Mouse (Mus musculus): ENCODE results near the gene Klhdc10.

Gene Klhdc10

DNA sequence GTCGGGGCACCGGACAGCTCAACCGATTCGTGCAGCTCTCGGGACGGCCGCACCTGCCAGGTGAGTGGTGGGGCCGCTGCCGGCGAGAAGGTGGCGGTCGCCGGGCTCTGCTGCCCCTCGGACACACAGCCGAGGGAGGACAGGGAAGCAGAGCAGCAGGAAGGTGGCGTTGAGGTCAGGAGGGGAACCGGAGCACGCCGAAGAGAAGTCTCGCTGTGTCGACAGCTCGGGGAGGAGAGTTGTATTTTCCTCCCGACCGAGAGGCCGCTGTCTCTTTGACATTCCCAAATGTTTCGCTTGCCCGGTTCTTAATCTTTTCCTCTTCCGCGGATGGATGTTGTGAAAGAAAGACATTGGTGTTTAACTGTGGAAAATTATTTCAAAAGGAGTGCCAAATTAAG, 423 bp downstream of the Klhdc10 start:
- peak; percentile 53 for DNase-seq (ENCODE audit: low read depth, low spot score)

GRCm38 (mm10) chr6:30403465-30403864, 1.8 kb downstream of the Klhdc10 start:
- DNase-seq (ENCODE audit: low read depth, low spot score), result peak; percentile 83

DNA sequence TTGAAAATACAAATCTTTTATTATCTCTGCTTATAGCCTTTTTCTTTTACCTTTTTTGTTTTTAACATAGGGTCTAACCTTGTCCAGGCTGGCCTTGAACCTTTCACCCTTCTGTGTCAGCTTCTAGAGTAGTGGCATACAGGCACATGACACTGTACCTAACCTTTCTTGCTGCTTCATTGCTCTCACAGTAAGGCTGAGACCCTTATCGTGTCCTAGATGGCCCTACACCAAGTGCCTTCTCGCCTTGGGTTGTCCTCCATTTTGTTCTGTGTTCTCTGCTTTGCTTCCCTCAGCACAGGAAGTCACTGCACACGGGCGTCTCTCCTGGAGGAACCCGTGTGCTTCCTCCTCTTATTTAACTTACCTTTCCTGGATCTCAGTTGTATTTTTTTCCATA, 3.0 kb downstream of the Klhdc10 start:
- no peak for DNase-seq (ENCODE audit: low read depth, low spot score)

- DNase-seq (ENCODE audit: low read depth, low spot score), result no peak
Observed at GRCm38 (mm10) chr6:30408276-30408675, 6.6 kb downstream of the Klhdc10 start.

DNA sequence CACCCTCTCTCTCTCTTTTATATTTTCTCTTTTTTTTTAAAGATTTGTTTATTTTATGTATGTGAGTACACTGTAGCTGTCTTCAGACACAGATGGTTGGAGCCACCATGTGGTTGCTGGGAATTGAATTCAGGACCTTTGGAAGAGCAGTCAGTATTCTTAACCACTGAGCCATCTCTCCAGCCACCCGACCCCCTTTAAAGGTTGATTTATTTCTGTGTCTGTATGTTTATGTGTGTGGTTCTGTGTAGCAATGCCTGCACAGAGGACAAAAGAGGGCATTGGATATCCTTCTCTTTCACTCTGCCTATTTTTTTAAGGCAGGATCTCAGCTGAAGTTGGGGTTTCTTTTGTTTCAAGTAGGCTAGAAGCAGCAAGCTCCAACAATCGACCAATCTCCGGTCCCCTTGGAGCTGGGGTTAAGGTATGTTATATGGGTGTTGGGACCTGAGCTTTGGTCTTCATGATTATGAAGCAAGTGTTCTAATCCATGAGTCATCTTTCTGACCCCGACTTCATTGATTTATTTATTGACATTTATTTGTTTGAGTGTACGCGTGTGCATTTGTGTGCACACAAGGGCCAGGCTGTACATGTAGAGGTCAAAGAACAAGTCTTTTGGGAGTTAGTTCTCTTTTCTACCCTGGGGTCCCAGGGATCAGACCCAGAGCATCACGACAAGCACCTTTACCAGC, 7.9 kb downstream of the Klhdc10 start:
- DNase-seq (ENCODE audit: low read depth, low spot score), result no peak

DNA sequence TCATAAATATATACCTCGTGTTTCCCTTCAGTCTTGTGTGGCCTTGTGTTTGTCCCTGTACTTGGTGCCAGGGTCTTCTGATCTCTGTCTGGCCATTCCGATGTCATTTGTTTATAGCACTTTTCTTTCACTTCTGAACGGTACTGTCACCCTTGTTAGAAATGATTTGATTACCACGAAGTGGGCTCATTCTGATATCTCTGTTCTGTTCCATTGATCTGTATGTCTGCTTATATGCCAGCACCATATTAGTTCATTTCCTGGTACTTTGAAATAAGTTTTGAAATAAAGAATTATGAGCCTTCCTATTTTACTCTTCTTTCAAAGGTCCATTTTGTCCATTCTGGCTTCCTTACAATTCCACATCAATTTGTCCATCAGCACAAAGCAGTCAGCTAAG, 9.6 kb downstream of the Klhdc10 start:
- DNase-seq (ENCODE audit: low read depth, low spot score), result no peak

GRCm38 (mm10) chr6:30416126-30416525, 14.5 kb downstream of the Klhdc10 start:
- peak; percentile 58 for DNase-seq (ENCODE audit: low read depth, low spot score)

GRCm38 (mm10) chr6:30416801-30417200, 15.1 kb downstream of the Klhdc10 start:
- DNase-seq (ENCODE audit: low read depth, low spot score), result peak; percentile 53

DNA sequence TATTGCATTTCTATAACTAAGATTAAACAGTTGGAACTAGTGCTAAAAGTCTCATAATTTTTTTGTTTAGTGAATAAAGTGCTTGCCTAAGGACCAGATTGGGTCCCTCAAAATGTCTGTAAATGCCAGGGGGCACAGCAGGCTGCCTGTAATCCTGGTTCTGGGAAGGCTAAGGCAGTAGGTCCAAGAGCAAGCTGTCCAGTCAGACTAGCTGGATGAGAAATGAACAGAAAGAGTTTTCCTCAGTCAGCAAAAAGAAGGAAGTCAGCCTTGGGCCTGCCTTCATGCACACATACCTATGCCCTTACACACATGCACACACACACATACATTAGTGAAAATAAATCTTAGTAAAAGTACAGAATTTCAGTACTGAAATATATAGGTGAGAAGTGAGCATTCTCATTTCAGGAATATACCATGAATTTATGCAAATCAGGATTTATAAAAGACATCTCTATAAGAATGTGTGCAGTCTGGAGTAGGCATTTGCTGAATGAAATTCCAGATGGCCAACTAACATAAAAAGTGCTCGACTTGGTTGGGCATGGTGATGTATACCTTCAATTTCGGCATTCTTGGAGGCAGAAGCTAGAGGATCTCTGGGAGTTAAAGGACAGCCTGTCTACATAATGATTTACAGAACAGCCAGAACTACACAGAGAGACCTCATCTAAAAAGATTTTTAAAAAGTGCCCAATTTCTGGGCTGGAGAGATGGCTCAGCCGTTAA, 31.0 kb downstream of the Klhdc10 start:
- no peak for DNase-seq (ENCODE audit: low read depth, low spot score)

DNA sequence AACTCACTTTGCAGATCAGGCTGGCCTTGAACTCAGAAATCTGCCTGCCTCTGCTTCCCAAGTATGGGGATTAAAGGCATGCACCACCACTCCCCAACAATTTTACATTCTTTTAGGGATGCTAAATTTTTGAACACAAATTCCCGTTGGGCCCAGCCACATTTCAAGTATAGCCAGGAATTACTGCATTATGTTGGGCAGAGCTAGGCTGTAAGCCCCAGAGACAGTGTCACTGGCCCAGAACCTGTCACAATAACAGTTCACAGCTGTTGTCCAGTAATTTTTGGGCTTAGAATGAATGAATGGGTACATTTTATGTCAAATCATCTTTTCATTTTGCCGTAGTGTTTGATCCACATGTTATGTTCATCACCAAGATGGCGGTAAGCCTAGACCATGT, 34.8 kb downstream of the Klhdc10 start:
- DNase-seq (ENCODE audit: low read depth, low spot score), result no peak

DNA sequence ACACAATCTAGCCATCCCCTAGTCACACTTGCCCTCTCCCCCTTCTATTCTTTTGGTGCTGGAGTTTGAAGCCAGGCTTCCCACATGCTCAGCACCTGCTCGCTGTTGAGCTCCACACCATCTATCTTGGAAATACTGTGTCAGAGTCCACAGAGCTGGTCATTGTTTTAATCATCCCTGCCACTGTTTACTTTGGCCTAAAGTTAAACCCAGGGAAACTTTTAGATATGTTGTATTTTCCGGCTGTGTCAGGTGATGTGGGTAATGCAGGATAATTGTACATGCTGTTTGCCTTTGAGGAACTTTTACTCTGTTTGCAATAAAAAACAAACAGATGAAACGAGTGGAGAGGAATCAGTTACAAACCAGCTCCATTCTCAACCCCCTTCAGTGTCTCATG, 35.4 kb downstream of the Klhdc10 start:
- no peak for DNase-seq (ENCODE audit: low read depth, low spot score)

DNA sequence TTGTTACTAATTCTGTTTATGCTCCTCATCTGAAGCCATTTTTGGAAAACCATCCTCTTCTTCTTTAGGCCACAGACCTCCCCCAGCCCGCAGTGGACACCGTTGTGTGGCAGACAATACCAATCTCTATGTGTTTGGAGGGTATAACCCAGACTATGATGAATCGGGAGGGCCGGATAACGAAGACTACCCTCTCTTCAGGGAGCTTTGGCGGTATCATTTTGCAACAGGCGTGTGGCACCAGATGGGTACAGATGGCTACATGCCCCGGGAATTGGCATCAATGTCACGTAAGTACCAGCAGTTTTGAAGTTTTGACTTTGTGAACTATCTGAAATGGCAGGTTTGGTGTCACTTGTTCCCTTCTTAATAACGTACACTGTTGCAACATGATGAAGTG, 37.9 kb downstream of the Klhdc10 start:
- DNase-seq (ENCODE audit: low read depth, low spot score), result no peak

GRCm38 (mm10) chr6:30456991-30457390, 55.3 kb downstream of the Klhdc10 start:
- peak; percentile 77 for DNase-seq (ENCODE audit: low read depth, low spot score)

GRCm38 (mm10) chr6:30458626-30459025, 57.0 kb downstream of the Klhdc10 start:
- DNase-seq (ENCODE audit: low read depth, low spot score), result no peak

GRCm38 (mm10) chr6:30459056-30459747, 57.5 kb downstream of the Klhdc10 start:
- DNase-seq (ENCODE audit: low read depth, low spot score), result no peak

GRCm38 (mm10) chr6:30459811-30460749, 58.4 kb downstream of the Klhdc10 start:
- DNase-seq (ENCODE audit: low read depth, low spot score), result peak; percentile 78

GRCm38 (mm10) chr6:30460750-30461446, 59.2 kb downstream of the Klhdc10 start:
- peak; percentile 97 for DNase-seq (ENCODE audit: low read depth, low spot score)

GRCm38 (mm10) chr6:30461755-30462344, 60.2 kb downstream of the Klhdc10 start:
- DNase-seq (ENCODE audit: low read depth, low spot score), result no peak

DNA sequence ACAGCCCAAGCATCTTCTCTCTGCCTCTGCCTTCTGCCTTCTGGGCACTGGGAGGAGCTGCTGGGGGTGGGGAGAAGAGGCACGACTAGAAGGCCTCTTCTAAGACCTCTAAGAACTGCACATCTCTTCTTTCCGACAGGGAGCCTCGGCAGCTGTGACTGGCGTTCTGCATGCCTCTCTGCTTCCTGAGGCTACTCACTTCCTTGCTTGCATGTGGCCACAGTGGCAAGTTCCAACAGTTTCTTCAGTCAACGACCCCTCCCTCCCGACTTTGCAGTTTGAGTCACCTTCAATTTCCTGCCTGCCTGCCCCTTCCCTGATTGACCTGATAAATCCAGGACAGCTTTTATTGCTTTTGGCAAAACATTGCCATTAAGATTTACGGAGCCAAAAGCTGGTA, 61.2 kb downstream of the Klhdc10 start:
- DNase-seq (ENCODE audit: low read depth, low spot score), result no peak

- DNase-seq (ENCODE audit: low read depth, low spot score), result no peak
Observed at GRCm38 (mm10) chr6:30465586-30465985, 63.9 kb downstream of the Klhdc10 start.

DNA sequence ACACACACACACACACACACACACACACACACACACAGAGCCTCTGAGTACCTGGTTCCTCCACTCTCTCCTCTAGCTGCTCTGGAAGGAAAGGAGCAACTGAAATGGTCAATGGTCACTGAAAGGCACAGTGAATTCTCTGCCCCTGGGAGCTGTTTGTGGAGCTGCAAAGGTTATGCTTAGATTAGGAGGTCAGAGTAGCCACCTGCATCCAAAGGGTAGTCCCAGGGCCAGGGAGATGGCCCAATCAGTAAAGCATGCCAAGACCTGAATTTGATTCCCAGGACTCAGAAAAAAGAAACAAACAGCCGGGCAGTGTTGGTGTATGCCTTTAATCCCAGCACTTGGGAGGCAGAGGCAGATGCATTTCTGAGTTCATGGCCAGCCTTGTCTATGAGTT, 66.4 kb downstream of the Klhdc10 start:
- DNase-seq (ENCODE audit: low read depth, low spot score), result no peak

Measured in ZHBTc4 (cell line).